Mouse (Mus musculus): Measurements from ENCODE around the gene Rfc3. TPM values are rescaled to one million over a fixed set of nuclear protein-coding genes. Genes with fewer than 3 reads are reported as not detected.
"Not testable (repeated sequence)": the region's sequence is repeated elsewhere in the genome, so short reads cannot be mapped to it uniquely, and the experiment has no call there.

Gene Rfc3
- total RNA-seq (2021) = 10 to 100 TPM; 14.7 to 15.6 TPM
- long read RNA-seq, transcript Rfc3-201 (9 exons, 1,317 nt) = major isoform, 14 of 15 reads
- long read RNA-seq, partial matches to known transcripts = 0 of 15 reads
- long read RNA-seq, other reads (novel, unspliced or antisense) = 1 of 15 reads

DNA sequence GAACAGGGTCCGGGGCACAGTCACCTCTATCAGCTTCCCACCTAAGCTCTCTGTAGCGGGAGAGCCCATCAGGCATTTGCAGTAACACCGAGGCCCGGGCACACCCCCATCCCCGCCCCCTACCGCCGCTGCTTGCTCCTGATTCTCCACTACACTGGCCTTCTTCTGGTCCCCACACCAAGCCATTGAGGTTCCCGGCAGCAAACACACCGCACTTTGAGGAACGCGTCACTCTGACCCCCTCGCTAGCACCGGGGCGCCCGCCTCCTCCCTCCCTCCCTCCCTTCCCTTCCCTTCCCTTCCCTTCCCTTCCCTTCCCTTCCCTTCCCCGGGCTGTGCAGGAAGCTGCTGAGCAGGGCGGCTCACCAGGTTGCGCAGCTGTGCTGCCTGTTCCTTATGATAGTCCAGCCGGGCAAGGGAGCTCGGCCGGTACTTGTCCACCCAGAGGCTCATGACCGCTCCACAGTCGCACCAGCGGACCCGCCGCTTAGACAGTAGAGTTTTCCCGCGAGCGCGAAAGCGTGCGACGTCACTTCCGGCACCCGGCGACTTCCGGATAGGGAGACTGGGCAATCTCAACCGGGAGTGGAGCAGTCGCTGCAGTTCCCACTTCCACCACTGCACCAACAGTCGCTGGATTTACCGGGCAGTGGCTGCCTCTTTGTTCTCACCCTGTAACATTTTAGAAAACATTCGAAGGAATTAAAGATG lies at the start of gene Rfc3:
TSS of gene Rfc3 (minus strand) at position 543 of the 711 bp plus-strand sequence.
- DNase-seq (ENCODE audit: low spot score in 2 of 2) = peak; percentile 96 to 98

GRCm38 (mm10) chr5:151693636-151694035 lies 42.6 kb upstream of the Rfc3 start:
- not testable (repeated sequence) for DNase-seq (ENCODE audit: low spot score in 2 of 2)

- peak; percentile 85 to 86 for DNase-seq (ENCODE audit: low spot score in 2 of 2)
Observed at GRCm38 (mm10) chr5:151686606-151687525, 35.8 kb upstream of the Rfc3 start.

DNA sequence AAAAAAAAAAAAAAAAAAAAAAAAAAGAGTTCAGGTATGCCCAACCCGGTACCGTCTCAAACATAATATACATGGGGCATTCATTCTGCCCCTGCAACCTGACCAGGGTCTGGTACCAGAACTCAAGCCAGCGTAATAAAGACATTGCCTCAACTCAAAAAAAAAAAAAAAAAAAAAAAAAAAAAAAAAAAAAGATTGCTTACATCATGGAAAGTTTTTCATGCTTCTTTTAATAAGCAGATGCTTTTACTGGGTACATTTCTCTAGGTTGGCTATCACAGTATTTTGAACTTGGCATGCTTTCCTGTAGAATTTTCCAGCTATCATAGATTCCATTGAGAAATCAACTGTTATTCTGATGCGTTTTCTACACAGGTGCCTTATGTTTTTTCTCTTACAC lies 11.2 kb upstream of the Rfc3 start:
- DNase-seq (ENCODE audit: low spot score in 2 of 2) = no peak

- DNase-seq (ENCODE audit: low spot score in 2 of 2) = no peak
Observed at GRCm38 (mm10) chr5:151651411-151651784, 356 bp upstream of the Rfc3 start.

DNA sequence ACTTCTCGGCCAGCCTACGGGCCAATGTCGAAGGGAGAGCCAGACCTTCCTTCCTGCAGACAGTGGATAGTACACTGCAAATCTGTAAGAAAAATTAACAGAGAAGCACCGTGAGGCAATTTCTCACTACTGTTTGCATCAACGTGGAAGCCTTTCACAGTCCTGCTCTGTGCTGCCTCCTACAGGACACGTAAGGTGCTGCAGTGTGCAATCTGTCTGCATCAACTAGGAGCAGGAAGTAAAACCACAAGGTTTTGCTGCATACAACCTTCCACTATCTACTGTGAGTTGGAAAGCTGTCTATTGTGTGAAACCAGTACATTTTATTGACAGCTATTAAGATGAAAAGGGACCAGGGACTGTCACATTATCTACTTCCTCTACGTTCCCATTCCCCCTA lies 6.2 kb downstream of the Rfc3 start:
- DNase-seq (ENCODE audit: low spot score in 2 of 2) = no peak

GRCm38 (mm10) chr5:151642867-151643266 lies 8.2 kb downstream of the Rfc3 start:
- DNase-seq (ENCODE audit: low spot score in 2 of 2) = no peak

DNA sequence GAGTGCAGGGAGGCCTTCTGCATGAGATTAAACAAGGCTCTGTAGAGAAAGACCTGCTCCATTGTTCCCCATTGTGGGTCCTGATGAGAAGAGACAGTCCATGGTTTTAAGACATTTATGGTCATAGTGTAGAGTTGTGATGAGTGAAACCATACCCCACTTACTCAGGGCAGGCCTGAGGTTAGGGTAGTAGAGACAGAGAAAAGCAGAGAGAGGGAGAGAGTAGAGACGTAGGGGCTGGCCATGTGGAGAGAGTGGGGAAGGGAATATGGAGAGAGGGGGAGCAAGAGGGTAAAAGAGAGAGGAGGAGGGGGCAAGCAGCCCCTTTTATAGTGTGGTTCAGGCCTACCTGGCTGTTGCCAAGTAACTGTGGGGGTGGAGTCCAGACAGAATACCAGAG lies 8.9 kb downstream of the Rfc3 start:
- DNase-seq (ENCODE audit: low spot score in 2 of 2) = no peak

DNA sequence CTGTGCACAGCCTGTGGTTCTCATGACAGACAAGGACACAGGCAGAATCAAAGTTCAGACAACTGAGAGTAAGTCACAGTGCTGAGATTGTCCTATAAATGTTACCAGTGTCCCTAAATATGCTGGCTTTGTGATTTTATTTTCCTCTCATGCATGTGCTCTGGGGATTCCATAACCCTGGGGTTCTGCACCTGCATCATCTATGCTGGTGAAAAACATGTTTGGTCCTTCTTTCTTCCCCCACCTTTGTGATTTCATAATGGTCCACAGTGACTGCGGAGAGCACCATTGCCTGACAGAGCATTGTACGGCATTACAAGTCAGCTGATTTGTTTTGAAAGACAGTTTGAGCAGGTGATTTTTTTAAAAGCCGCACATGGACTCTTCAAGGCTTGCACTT lies 45.1 kb downstream of the Rfc3 start, which contains the start of gene Vmn2r18:
TSS of gene Vmn2r18 (minus strand) at position 101 of the 400 bp plus-strand sequence.
- no peak for DNase-seq (ENCODE audit: low spot score in 2 of 2)

DNA sequence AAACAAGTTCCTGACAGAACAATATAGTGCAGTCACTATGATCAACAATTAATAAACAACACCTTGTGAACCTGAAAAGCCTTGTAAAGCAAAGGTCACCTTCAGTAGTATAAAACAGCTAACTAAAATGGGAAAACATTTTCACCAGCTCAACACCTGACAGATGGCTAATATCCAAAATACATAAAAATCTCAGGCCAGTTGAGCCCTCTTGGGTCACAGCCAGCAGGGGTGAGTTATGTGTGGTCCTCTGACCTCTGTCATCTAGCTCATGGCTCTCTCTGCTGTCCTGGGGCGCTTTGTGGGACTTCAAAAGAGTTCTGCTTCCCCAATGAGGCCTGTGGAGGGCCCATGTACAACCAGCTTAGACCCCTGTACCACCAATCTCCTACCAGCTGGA lies 49.3 kb downstream of the Rfc3 start:
- no peak for DNase-seq (ENCODE audit: low spot score in 2 of 2)

Other genes with a start within 250 kb of the Rfc3 start
- not detected for gene Gm42906, start 223.1 kb downstream of the Rfc3 start, total RNA-seq (2021)
- not detected for gene Vmn2r18, start 45.2 kb downstream of the Rfc3 start, total RNA-seq (2021)